Mouse (Mus musculus) thymus, postnatal 36 days (tissue): ENCODE measurements at regions not wholly inside any gene's neighbourhood (a gene's known extent, or its start where the extent isn't known, plus 50 kb on each side); places are given as distances from the start of the nearest gene placed in this dataset.

Experiments used
- DNase-seq, 2 experiments: peaks; one replicate each; pipeline ENCODE4 v3.0.0; 2022; ENCODE audit warnings: mixed read lengths in 2 of 2

- no peak for DNase-seq
These were observed 141.4 kb downstream of the Irs2 start for GRCm38 (mm10) chr8:10866696-10867395.

GRCm38 (mm10) chr8:10865941-10866513, 142.2 kb downstream of the Irs2 start:
- no peak for DNase-seq

- no peak for DNase-seq
These were observed 142.8 kb downstream of the Irs2 start for GRCm38 (mm10) chr8:10865415-10865821.

GRCm38 (mm10) chr8:10862442-10862841, 145.8 kb downstream of the Irs2 start:
- DNase-seq, result no peak

GRCm38 (mm10) chr8:10860810-10861209, 147.4 kb downstream of the Irs2 start:
- DNase-seq, result no peak

GRCm38 (mm10) chr8:10857874-10858273, 150.4 kb downstream of the Irs2 start:
- no peak for DNase-seq

- DNase-seq, result no peak
These were observed 151.1 kb downstream of the Irs2 start for GRCm38 (mm10) chr8:10856996-10857720.

GRCm38 (mm10) chr8:10855696-10856095, 152.6 kb downstream of the Irs2 start:
- DNase-seq, result no peak

GRCm38 (mm10) chr8:10855131-10855530, 153.1 kb downstream of the Irs2 start:
- no peak for DNase-seq

- no peak for DNase-seq
These were observed 153.7 kb downstream of the Irs2 start for GRCm38 (mm10) chr8:10854600-10854999.

- DNase-seq, result no peak
These were observed 154.4 kb downstream of the Irs2 start for GRCm38 (mm10) chr8:10853901-10854300.

- DNase-seq, result no peak
These were observed 158.3 kb downstream of the Irs2 start for GRCm38 (mm10) chr8:10849916-10850315.

- no peak for DNase-seq
These were observed 162.7 kb downstream of the Irs2 start for GRCm38 (mm10) chr8:10845607-10846006.

GRCm38 (mm10) chr8:10840853-10841531, 167.3 kb downstream of the Irs2 start:
- no peak for DNase-seq

GRCm38 (mm10) chr8:10840044-10840443, 168.2 kb downstream of the Irs2 start:
- DNase-seq, result no peak

GRCm38 (mm10) chr8:10835054-10835453, 173.2 kb downstream of the Irs2 start:
- DNase-seq, result no peak

- peak; percentile 4 to 9 for DNase-seq
These were observed 176.4 kb downstream of the Irs2 start for GRCm38 (mm10) chr8:10831864-10832263.

- no peak for DNase-seq
These were observed 177.0 kb downstream of the Irs2 start for GRCm38 (mm10) chr8:10831277-10831676.

- DNase-seq, result no peak
These were observed 177.4 kb downstream of the Irs2 start for GRCm38 (mm10) chr8:10830835-10831234.

- DNase-seq, result no peak
These were observed 179.7 kb downstream of the Irs2 start for GRCm38 (mm10) chr8:10828580-10828979.

GRCm38 (mm10) chr8:10827560-10827959, 180.7 kb downstream of the Irs2 start:
- DNase-seq, result peak; percentile 12 to 27

GRCm38 (mm10) chr8:10825981-10826380, 182.3 kb downstream of the Irs2 start:
- no peak for DNase-seq

GRCm38 (mm10) chr8:10825192-10825926, 182.9 kb downstream of the Irs2 start:
- no peak for DNase-seq
